Mouse (Mus musculus) central nervous system, embryonic 18 days (tissue): ENCODE results near the gene Olfr395. TPM values are rescaled to one million over a fixed set of nuclear protein-coding genes. Genes with fewer than 3 reads are reported as not detected.

Source experiments
- polyA plus RNA-seq: library from polyadenylated mRNA; depleted of rRNA; stranded (reverse); fragments of >200 nt; gene quantifications from 2 replicates; pipeline ENCODE4 v1.2.3, GENCODE M21; 2012; rRNA removed

Gene Olfr395
- not detected in 2 replicates for polyA plus RNA-seq

DNA sequence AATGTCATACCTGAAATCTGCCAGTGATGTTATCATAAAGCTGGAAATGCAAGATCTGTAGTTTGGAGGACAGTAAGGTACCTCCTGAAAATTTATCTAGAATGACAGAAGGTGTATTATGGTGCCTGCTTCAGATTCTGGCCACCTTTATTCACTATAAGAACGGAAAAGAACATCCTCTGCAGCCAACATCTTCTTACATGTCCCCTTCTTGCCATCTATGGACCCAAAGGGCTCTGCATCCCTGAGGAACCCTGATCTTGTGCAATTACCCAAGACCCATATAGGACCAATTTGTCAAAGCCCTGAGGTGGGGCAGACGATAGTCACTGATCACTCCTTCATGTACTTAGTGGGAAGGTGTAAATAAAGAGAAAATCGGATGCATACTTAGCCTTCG, at the start of gene Olfr395:
Gene Olfr395 (minus strand): TSS at position 101 of the 400 bp plus-strand sequence.

DNA sequence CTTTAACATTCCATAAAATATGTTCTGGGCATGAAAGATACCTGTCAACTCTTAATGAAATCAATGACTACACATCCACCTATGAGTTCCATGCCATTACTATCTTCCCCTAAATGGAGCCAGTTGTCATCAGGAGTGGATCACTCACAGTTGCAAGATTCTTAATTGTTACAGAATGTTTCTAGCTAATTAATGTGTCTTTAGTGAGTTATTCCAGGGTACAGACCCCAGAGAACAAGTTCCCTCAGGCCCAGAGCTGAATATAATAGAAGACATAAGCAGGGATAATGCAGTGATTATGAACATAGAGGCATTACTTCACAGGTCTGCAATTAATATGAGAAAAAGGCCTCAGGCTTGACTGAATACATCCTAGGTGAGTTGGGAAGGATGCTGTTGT, 27.3 kb upstream of the Olfr395 start, which contains the start of gene Olfr23:
Gene Olfr23 (plus strand): TSS at position 301 of the 400 bp plus-strand sequence.

DNA sequence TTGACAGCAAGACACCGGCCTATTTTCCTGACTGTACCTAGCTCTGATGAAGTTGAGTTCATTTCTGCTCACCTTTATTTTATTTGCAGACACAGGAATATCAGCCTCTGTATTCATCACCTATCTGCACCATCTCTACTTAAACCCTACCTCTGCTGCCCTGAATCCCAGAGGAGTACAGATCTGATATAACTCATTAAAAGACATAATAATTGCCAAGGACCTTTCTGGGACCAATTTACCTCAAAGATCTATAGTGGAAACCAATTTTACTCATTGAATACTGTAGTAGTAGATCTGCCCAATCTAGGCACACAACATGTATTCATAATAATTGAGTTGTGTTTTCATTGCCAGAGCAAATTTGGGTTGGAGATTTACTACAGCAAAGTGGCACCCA, 18.4 kb downstream of the Olfr395 start, which contains the start of gene Olfr394:
Gene Olfr394 (minus strand): TSS at position 101 of the 400 bp plus-strand sequence.

Other genes with a start within 250 kb of the Olfr395 start
- gene Zfp735, start 220.5 kb downstream of the Olfr395 start, polyA plus RNA-seq = not detected in 2 replicates
- not detected in 2 replicates for gene Olfr389, start 128.6 kb downstream of the Olfr395 start, polyA plus RNA-seq
- gene Olfr390, start 126.3 kb downstream of the Olfr395 start, polyA plus RNA-seq = not detected in 2 replicates
- gene Olfr391-ps, start 106.2 kb downstream of the Olfr395 start, polyA plus RNA-seq = not detected in 2 replicates
- not detected in 2 replicates for gene Olfr392, start 92.2 kb downstream of the Olfr395 start, polyA plus RNA-seq
- not detected in 2 replicates for gene Olfr393, start 57.8 kb downstream of the Olfr395 start, polyA plus RNA-seq
- gene Olfr394, start 18.5 kb downstream of the Olfr395 start, polyA plus RNA-seq = not detected in 2 replicates
- gene Olfr23, start 27.4 kb upstream of the Olfr395 start, polyA plus RNA-seq = not detected in 2 replicates
- gene Olfr397, start 51.5 kb upstream of the Olfr395 start, polyA plus RNA-seq = not detected in 2 replicates
- not detected in 2 replicates for gene Olfr398, start 81.1 kb upstream of the Olfr395 start, polyA plus RNA-seq
- gene Olfr139, start 147.3 kb upstream of the Olfr395 start, polyA plus RNA-seq = not detected in 2 replicates
- not detected in 2 replicates for gene Olfr399, start 147.3 kb upstream of the Olfr395 start, polyA plus RNA-seq
- gene Zfp616, start 160.7 kb upstream of the Olfr395 start, polyA plus RNA-seq = not detected in 2 replicates
- gene Olfr401, start 204.4 kb upstream of the Olfr395 start, polyA plus RNA-seq = not detected in 2 replicates
- not detected in 2 replicates for gene Olfr402, start 244.2 kb upstream of the Olfr395 start, polyA plus RNA-seq